Mouse (Mus musculus): ENCODE measurements around the gene Golga1. TPM values are rescaled to one million over a fixed set of nuclear protein-coding genes. Genes with fewer than 3 reads are reported as not detected.

The Golga1 gene
- polyA plus RNA-seq (2015; fragmentation: Nextera tagmentation; extraction: Ambion mirVana), result 14.0 and 14.6 TPM in 2 replicates

DNA sequence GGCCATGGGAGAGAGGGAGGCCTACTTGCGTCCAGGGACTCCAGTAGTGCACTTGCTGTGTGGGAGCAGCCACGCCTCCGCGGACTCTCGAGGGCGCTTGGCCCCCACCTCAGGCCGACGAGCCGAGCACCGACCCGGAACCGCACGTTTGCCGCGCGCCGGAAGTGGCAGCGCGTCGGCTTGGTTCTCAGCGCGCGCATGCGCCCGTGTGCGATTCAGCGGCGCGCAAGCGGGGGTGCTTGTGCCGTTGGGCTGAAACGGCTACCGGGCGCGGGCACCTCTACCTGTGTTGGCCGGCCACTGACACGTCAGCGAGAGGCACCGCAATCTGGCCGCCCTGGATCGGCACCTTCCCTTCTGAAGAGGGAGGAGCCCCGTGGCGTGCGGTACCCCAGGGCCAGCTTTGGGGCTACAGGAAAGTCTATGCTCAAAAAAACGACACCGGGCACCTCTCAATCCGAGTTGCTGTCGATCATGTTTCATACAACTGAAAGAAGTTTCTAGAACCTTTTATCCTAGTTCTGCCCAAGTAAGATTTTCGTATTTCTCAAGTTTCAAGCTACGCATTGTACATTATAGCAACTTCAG lies at the start of gene Golga1:
Gene Golga1 (minus strand): TSS at position 142 of the 588 bp plus-strand sequence.

DNA sequence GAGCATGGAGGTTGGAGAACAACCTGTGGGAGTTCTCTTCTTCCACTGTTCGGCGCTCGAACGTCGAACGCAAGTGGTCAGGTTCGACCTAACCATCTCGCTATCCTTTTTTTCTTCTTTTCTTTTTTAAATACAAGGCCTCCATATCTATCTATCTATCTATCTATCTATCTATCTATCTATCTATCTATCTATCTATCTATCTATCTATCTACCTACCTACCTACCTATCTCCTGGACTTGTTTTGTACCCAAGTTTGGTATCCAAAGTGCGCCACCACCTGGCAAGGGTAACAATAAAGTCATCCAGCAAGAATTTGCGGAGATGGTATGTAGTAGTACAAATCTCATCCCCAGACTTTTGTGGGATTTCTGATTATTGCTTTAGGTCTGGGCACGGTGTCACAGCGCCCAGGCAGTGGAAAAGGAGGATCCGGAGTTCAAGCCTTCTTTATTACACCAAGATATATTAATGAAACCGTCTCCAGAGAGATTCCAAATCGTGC lies 59.7 kb downstream of the Golga1 start, which contains the start of gene Rpl35:
Gene Rpl35 (minus strand): TSS at position 51 of the 506 bp plus-strand sequence.

DNA sequence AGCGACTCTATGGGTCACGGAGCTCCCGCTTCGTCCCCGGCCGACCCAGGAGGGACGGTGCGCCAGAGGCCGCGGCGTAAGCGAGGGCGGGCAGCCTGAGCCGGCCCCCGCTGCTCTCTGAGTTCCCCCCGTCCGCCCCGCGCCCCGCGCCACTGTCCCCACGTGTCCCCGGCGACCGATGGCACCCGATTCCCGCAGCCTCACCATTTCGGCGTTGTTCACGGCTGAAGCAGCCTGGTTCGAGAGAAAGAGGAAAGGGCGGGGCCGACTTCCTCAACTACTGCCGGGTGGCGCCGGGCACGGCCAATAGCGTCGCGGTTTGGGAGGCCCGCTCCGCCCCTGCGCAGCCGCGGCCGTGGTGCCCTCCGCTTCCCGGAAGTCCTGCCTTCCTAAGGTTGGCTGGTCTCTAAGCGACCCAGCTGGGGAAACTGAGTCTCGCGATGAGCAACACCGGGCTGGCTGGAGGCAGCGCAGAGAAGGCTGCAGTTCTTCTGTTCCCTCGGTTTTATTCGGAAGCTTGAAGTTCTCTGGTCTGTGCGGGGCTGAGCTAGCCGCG lies 60.4 kb downstream of the Golga1 start, which contains the start of gene Arpc5l:
Gene Arpc5l (plus strand): TSS at position 469 of the 556 bp plus-strand sequence.

DNA sequence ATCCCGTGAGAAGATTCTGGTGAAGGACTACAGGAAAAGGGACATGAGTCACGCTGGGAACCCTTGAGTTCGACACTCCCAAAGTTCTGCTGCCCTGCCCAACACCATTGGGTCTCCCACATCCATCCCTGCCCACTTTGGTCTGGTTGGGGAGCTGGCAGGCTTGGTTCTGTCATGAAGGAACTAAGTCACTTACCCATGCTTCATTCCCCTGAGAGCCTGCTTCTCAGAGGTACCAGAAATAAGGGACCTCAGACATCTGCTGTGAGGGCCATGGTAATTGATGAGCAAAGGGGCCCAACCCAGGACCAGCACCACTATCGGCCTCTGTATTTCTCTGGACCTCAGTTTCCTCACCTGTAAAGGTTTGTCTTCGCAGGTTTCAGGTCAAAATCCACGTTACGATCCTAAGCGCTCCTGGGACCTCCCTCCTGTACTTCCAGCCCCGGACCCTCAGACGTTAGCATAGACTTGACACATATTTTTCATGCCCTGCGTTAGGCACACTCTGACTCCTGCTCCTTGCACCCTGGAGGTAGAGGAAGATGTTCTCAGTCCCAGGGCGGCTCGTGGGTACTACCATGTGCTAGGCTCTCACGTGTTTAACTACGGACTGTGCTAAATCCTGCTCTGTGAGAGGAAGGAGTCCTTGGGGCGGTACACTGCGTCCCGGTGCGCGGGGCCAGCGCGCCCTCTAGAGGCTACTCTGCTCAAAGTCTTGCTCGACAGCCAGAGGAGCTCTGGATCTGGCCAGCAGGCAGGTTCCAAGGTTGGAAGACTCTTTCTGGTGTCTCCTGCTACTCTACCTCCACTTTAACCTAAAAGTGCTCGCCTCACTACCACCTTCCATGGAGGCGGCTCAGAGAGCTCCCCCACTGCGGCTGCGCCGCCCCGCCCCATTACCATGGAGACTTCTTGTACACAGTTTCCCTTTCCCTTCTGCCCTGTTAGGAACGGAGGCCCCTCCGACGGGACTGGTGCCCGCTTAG lies 67.7 kb downstream of the Golga1 start, which contains the start of gene Wdr38:
Gene Wdr38 (plus strand): TSS at position 91 of the 989 bp plus-strand sequence.

Other genes starting within 250 kb of the Golga1 start
- gene Nr6a1, start 137.9 kb downstream of the Golga1 start, polyA plus RNA-seq (2015; fragmentation: Nextera tagmentation; extraction: Ambion mirVana), result 0.24 and 0.26 TPM in 2 replicates
- 8.5 and 8.6 TPM in 2 replicates for gene Olfml2a, start 133.6 kb downstream of the Golga1 start, polyA plus RNA-seq (2015; fragmentation: Nextera tagmentation; extraction: Ambion mirVana)
- 0.58 and 0.72 TPM in 2 replicates for gene Wdr38, start 68.1 kb downstream of the Golga1 start, polyA plus RNA-seq (2015; fragmentation: Nextera tagmentation; extraction: Ambion mirVana)
- 63.6 and 74.2 TPM in 2 replicates for gene Arpc5l, start 60.2 kb downstream of the Golga1 start, polyA plus RNA-seq (2015; fragmentation: Nextera tagmentation; extraction: Ambion mirVana)
- gene Rpl35, start 59.9 kb downstream of the Golga1 start, polyA plus RNA-seq (2015; fragmentation: Nextera tagmentation; extraction: Ambion mirVana), result 688 and 821 TPM in 2 replicates
- 1.9 and 2.3 TPM in 2 replicates for gene Scai, start 125.2 kb upstream of the Golga1 start, polyA plus RNA-seq (2015; fragmentation: Nextera tagmentation; extraction: Ambion mirVana)
- gene Ppp6c, start 160.9 kb upstream of the Golga1 start, polyA plus RNA-seq (2015; fragmentation: Nextera tagmentation; extraction: Ambion mirVana), result 63.7 and 63.9 TPM in 2 replicates